Mouse (Mus musculus) frontal cortex, postnatal 14 days (tissue): ENCODE data around the gene Cbfa2t3.
"Not testable (repeated sequence)": the region's sequence is repeated elsewhere in the genome, so short reads cannot be mapped to it uniquely, and the experiment has no call there.

Experiments used
- DNase-seq, 2 experiments: peaks; one replicate each; pipeline ENCODE4 v3.0.0; 2022; ENCODE audit warnings: low spot score in 2 of 2

The Cbfa2t3 gene

GRCm38 (mm10) chr8:122639521-122640248 lies 59.2 kb downstream of the Cbfa2t3 start:
- peak in 1 of 2 experiments; percentile 21 for DNase-seq

DNA sequence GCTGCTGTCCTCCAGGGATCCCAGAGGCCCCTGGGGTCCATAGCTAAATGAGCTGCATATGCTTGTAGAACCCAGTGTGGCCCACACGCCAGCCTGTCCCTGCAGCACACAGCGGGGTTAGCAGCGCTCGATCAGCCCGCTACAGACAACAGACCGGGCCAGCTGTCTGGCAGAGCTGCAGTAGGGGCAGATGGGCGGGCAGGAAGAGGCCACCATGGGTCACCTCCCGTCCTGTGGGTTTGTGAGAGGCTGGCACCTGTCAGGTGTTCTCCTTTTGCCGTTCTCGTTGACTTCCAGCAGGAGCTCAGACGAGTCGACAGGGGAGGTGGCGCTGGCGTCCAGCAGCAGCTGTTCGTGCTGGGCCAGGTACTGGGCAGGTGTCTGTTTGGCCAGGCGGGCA lies 60.3 kb downstream of the Cbfa2t3 start:
- no peak for DNase-seq

DNA sequence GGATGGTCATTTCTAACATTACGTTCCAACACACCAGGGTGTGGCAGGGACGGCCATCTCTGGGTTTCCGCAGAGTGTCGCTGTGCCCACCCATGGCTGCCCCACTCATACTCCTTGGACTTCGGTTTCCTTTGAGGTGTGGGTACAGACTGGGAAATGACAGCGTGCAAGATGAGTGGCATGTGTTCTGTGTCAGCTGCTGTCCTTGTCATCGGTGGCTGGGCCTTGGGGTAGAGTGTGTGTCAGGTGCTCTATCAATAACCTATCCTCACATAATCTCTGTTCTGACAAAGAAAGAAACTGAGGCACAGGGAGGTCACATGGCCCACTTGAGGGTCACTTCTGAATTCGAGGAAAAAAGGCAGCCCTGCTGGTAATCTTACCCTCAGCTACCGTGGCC lies 61.7 kb downstream of the Cbfa2t3 start:
- DNase-seq = no peak

DNA sequence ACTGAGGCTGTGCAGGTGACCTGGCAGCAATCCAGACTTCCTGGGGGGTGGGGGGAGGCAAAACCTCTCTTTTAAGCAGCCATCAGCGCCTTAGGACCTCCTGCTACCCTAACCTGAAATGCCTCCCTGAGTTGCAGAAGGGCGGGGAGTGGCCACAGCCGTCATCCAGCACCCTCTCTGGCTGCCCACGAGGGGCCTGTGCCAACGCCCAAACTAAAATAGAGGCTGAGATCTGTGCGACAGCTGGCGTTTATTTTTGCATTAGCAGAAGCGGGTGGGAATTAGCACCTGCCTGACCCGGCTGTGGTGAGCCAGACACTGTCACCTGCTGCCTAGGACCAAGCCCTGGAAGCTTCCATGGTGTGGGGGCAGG lies 62.1 kb downstream of the Cbfa2t3 start:
- DNase-seq = no peak

GRCm38 (mm10) chr8:122635878-122636802 lies 62.8 kb downstream of the Cbfa2t3 start:
- DNase-seq = no peak

DNA sequence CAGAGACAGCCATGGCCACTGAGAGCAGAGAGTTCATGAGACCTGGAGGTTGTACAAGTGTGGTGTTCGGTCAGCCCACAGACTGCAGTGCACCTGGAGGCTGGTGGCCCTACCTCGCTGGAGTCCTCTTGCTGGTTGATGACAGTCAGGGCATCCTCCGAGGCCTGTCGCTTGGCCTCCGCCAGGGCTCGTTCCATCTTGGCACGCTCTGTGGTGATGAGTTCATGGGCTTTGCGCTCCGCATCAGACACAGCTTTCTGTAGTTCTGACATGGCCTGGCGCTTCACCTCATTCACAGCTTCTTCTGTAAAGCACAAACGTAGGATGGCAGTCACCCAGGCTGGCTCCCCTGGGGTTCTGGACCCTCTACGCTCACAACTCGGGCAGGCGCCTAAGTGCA lies 65.7 kb downstream of the Cbfa2t3 start:
- DNase-seq = no peak

GRCm38 (mm10) chr8:122632134-122632533 lies 66.8 kb downstream of the Cbfa2t3 start:
- DNase-seq = not testable (repeated sequence)

- DNase-seq = no peak
Measured at GRCm38 (mm10) chr8:122630696-122631095, 68.2 kb downstream of the Cbfa2t3 start.

- DNase-seq = no peak
Measured at GRCm38 (mm10) chr8:122629388-122629787, 69.5 kb downstream of the Cbfa2t3 start.

GRCm38 (mm10) chr8:122626896-122627295 lies 72.0 kb downstream of the Cbfa2t3 start:
- no peak for DNase-seq

- no peak for DNase-seq
Measured at GRCm38 (mm10) chr8:122625811-122626210, 73.1 kb downstream of the Cbfa2t3 start.

DNA sequence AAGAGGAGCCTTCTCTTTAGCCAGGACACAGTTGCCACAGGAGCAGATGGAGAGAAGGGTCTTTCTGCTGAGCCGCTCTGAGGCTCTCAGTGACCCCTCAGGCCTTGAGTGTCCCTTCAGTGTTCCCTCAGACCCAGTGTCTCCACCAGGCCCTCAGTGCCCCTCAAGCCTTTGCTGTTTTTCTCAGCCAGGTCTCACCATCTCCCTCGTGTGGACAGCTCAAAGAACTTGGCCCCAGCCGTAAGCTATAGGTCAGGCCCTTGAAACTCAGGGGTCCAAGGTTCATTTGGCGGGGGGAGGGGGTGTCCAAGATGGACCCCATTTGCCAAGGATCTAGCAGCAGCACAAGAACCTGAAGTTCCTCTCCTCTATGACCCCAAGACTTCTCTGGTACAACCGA lies 74.3 kb downstream of the Cbfa2t3 start:
- no peak for DNase-seq

DNA sequence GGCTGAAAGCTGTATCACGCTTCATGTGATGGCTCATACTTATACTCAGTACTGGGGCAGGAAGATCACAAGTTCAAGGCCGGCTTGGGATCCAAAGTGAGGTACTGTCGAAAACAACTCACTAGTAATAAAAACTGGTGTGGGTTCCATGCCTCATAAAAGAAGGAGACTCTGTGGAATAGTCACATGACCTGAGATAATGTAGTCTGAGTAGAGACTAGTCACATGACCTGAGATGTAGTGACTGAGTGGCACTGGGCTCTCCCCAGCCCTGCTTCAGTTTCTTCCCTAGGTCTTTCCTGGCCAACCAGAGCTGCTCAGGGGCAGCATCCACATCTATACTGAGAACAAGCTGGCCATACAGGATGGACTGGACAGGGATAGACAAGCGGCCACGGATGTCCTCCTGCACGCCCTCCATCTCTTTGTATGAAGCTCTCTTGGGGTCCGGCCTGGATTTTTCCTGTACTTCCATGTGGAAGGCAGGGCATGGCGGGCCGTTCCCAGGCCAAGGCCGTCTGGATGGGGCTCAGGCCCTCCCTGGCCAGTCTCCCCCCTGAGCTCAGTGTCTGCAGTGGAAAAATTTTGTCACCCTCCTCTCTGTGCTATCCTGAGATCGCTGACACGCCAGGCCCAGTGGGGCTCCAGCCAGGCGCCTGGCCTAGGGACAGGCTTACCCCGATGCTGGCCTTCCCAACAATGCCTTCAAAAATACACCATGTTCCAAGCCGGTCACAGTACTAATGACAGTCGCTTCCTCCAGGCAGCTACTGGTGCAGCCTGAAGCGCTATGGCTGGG lies 74.9 kb downstream of the Cbfa2t3 start:
- no peak for DNase-seq

DNA sequence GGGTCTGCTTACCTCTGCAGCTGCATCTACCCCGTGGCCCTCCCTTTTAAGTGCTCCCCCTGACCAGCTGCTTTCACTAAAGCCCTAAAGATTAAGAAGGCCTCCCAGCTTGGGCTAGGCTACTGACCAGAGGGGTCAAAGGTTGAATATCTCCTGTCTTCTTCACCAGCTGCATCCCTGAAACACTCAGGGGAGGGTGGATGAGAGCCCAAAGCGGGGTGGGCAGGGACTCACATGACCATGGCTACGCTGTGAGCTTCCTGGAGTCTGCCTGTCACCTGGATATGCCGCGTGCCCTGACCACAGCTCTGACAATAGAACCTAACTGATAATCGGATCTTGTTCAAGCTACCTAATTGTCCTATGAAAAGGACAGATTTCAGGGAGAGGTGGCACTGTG lies 76.2 kb downstream of the Cbfa2t3 start, which contains the start of gene Pabpn1l:
Gene Pabpn1l, minus strand, starts transcription at position 13 of the 400 bp plus-strand sequence.
- DNase-seq = no peak

GRCm38 (mm10) chr8:122620446-122620845 lies 78.5 kb downstream of the Cbfa2t3 start:
- DNase-seq = no peak

DNA sequence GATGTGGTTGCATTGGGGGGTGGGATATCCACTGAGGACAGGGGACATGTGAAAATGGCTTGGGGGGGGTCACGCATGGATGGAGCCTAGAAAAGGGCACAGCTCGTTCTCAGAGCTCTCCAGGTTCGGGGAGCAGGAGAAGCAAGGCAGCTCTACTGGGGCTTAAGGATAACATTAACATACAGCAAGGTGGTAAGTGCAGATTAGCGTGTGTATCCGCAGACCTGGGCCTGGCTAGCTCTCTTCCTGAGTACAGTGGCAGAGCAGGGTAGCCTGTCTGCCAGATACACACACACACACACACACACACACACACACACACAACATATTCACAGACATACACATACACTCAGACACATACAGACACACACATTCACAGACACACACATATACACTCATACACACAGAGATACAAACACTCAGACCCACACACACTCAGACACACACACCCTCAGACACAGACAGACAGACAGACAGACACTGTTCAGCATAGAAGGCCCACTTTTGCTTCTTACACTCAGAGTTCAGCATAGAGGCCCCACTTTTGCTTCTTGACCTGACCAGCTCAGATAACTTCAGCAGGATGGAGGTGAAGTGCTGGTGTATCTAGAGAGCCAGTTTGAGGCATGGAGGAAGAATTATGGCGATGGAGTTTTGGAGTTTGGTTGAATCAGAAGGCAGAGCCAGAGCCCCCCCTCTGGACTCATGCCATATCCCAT lies 80.1 kb downstream of the Cbfa2t3 start:
- DNase-seq = no peak

DNA sequence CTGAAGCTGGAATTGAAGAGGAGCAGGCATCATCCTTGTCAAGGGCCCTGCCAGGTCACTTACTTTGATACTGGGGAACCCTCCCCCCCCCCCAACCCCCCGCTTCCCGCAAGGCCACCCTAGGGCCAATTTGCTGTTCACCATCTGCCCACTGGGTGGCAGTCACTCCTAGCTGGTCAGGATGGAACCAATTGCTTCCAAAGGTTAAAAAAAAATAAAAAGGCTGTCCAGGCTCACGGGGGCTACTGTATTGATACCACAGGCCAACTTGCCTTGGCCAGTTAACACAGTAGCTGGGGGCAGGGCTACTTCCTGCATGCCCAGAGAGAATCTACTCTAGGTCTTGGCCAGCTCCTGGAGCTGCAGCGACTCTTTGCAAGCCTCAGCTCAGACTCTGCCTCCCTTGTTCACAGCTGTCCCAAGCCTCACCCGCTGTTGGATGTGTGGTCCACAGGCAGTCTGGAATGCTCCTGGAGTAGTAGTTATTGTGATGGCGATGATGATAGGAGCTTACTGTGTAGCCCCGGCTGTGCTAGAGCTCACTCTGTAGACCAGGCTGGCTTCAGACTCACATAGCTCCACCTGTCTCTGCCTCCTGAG lies 80.9 kb downstream of the Cbfa2t3 start:
- peak in 1 of 2 experiments; percentile 59 for DNase-seq

DNA sequence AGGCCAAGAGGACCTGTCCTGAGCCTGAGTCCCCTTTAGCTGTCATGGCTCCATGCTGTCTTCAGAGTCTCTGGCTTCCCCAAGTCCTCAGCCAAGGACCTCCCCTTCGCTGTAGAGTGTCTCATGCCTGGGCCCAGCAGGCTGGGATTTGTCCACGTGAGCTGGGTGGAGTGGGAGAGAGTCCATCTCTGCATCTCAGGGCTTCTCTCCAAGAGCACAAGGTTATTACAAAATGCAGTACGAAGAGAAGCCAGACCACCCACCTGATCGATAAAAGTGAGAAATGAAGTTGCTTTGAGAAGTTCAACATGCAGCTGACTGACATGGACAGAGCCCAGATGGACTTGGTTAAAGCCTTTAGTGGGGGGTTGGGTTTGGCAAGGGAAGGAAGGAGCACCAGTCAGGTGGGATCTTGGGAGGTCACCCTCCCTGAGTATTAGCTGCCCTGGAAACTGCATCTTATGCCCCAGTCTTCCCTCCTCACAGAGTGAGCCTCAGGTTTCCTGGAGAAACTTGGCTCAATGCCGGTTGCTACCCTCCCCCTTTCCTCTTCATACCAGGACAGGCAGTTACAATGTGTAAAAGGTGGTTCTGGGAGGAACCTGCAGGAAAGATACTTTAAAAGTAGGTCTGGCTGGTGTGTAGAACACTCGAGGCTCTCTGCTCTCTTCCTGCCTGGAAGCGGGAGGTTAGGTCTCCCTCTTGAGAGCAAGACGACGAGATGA lies 82.6 kb downstream of the Cbfa2t3 start:
- no peak for DNase-seq

DNA sequence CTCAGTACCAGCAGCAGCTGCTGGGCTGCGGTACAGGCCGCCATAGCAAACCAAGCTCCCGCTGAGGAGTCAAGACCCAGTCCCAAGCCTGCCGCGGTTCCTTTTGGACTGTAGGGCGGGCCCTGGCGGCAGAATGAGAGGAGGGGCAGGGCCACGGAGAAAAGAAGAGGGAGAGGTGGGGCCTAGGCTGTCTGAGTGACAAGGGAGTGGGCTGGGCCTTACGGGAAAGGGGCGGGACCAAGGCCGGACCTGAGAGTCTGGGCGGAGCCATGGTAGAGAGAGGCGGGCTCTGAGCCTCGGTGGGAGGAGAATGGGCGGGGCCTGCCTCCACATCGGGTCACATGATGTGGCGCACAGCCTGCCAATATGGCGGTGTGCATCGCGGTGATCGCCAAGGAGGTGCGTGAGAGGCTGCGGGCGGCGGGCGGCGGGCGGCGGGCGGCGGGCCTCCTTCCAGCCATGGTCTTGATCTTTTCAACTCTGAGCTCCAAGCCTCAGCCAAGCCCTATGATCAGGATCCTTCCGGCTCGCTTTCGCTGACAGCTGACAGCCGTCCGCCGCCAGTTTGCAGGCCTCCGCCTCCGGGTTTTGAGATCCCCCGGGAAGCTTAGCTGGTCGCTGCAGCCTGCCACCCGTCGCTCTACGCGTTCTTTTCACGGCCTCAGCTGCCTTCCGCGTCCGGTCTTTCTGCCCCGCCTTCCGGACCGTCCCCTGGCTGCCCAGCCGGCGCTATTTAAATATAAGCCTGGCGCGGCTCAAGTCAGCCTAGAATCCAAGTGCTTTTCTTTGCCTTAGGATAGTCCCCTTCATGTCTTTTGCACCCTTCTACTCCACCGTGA lies 87.4 kb downstream of the Cbfa2t3 start, which contains the start of the genes Galns and Trappc2l:
Gene Galns, minus strand, starts transcription at position 169 of the 839 bp plus-strand sequence.
Gene Trappc2l, plus strand, starts transcription at position 346 of the 839 bp plus-strand sequence.
- DNase-seq = peak; percentile 91 to 93
